Mouse (Mus musculus) CD4-positive, CD25-positive, alpha-beta regulatory T cell, adult 2 months (primary cell): Measurements from ENCODE around the gene Fras1.
A peak's percentile ranks its signal among the peaks of the same experiment; 100 is the strongest.

ENCODE experiments used
- DNase-seq: peaks from one replicate; pipeline ENCODE4 v3.0.0-alpha.2; 2012; ENCODE audit warnings: low read depth, low spot score

Fras1 gene

DNA sequence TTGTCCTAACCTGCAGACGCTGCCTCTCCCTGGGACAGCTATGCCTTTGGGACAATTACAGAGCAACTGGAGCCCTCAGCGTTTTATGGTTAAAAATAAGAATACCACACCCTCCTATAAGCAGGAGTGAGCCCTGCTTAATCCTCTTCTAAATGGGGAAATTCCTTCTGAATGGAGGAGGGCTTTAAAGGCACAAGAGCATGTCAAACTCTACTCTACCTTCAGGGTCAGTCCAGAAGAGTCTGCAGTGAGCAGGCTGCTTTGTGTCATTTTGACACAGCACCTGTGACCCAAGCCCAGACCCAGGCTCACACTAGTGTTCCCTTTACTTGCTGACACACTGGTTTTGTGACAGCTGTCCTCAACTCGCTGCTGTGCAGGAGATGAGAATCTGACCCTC is 307.3 kb downstream of the Fras1 start:
- DNase-seq = no peak

DNA sequence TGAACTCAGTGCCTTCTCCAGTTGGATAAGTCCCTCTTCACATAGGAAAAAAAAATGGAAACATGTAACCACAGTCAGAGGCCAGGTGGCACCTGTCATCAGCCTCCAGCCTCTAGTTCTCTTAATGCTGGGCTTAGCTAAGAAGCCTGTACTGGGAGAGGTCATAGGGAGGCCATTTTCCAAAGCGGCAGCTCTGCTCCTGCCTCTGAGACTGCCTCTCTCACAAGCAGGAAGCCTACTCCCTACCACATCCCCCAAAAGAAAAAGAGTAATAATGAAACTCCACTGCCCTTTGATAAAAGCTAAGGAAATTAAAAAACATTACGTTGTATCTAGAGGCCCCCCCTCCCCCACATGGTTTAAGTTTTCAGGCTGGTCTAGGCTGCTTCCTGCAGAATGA is 309.0 kb downstream of the Fras1 start:
- DNase-seq = peak; percentile 1

DNA sequence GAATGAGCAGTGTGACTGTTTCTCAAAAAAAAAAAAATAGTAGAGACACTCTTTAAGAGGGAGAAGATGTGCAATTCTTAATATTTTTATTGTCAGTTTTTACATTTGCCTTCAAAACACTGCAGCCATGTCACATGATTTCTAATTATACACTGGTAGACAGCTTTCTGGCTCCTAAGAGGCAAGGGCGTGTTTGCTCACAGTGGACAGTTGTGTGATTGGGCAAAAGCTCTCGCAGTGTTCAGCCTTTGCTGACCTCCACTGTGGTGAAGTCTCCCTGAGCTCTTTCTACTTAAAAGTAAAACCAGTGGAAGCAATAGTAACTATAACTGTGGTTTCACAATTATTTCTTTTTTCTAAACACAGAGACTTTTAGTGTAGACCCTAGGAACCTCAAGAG is 315.1 kb downstream of the Fras1 start:
- no peak for DNase-seq

DNA sequence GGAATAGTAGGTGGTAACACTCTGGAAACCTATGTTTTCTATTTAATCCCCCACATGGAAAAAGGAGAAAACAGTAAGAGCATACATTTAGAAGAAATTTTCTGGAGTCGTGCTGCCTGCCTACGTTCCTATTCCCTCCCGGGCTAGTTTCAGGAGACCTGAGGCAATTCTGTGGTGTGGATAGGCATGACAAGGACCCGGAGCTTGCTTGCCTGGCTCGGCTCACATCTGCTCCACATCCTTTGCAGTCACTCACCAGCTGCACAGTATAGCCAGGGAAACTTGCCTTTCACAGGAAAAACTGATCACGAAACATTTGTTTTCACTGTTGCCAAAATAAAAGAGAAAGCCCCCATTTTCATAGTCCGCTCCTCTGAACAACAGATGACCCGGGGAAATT is 325.2 kb downstream of the Fras1 start:
- DNase-seq = no peak

DNA sequence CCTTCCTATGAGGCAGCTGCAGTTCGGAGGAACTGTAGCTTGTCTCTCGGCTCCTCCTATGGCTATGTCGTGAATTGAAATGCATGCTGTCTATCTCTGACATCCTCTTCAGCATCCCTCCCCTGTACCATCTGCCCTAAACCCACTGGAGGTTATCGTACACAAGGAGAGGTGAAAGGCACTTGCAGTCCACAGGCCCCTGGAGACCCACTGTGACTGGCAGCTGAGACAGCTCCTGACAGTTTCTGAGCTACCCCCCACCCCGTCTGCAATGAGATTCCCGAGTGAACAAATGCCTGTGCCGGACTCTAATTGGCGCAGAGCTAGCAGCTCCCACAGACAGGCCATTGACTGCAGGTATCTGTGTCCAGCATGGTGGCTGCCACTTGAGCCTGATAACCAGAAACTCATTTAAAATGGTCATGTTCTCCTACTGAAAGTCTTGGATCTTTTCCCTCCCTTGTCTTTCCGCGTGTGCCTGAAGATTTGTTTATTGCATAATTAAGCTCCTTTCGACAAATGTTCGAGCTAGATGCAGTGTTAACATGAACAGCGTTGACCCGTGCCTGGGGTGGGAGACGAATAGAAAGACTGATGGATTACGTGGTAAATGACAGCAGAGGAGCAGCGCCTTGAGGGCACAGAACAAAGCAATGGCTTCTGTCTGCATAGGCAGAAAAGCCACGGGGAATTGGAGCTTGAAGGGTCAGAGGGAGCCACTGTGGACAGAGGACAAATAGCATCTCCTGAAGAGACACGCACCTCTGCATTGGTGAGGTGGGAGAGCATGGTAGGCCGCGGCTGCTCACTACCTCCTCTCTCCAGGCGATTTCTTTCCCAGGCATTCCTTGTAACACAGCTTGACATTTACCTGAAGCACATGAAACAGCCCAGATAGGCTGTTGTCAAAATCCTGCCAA is 329.2 kb downstream of the Fras1 start:
- no peak for DNase-seq

DNA sequence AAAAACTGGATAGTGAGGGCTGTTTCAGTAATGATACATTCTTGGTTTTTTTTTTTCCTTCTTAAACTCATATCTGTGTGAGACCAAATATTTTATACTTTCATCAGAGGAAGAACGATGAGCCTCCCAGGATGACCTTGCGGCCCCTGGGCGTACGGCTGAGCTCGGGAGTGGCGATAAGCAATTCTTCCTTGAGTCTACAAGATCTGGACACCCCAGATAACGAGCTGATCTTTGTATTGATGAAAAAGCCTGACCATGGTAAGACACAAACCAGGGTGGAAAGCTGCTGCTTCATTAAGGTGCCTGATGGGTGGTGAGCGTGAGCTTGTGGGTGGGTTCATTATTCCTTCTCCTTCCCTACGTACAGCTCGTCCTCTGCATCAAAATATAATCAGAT is 334.8 kb downstream of the Fras1 start:
- no peak for DNase-seq

DNA sequence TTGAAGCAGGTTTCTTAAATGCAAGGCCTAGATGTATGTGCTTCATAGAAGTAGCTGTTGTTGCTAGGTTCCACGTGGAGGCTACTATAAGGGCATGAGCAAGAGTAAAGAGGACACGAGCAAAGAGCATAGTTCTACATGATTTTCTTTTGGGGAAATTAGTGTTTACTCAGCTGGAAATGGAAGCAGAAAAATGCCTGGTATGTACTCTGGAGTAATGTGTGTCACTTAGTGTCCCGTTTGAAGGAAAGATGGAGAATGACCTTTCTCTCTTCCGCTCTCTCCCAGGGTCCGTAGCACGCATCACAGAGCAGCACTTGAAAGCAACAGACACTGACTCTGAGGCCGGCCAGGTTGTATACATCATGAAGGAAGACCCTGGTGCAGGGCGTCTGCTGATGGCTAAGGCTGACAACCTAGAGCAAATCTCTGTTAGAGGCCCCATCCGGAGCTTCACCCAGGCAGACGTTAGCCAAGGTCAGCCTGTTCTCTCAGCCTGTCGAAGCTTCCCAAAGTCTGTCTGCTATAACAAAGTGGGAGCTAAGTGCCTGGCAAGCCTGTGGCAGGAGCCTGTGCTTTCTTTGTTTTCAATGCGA is 338.4 kb downstream of the Fras1 start:
- DNase-seq = no peak

DNA sequence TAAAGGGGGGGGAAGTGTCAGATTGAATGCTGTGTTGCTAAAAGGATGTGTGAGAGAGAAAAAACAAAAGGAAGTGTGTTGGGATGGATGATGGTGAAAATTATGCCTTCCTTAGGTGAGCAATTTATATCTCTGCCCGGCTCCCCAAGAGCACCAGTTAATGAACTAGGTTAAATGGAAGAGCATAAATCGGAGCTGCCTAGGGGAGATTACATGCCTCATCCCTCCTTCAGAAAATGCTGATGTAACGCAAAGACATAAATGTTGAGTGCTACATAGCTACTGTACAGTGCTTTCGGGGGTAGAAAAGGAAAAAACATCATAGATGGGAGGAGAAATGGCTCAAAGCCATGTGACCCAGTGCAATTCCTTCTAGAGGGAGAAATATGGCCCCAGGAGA is 339.0 kb downstream of the Fras1 start:
- no peak for DNase-seq

DNA sequence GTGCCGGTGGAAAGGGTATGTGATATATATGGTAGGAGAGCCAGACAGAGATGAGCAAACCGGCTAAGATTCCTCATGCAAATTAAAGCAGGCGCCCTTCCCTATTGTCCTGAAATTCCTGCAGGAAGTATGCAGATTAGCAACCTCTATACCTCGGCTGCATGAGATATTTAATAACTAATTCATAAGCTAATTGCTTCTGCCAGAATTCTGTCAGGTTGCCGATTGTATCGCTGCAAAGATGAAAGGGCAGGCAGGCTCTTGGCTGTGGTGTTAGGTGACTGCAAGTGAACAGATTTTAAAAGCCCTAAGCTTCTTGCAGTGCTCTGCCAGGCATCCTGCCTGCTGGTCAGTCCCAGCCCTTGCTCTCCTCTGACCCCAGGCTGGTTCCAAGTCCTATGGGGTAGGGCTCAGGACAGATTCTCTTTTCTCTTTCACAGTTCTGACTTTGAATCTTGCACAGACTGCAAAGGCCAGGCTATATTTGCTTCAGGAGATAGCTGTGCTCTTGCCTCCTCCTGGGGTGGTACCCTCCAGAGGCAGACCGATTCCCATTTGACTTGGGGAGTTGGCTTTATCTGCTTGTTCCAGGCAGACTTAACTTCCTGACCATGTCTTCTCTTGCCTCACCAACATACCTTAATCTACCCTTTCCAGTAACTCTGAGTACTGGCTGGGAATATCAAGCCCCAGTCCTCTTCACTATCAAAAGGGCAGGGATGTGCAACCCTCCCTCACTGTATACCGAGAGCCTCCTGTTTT is 342.7 kb downstream of the Fras1 start:
- no peak for DNase-seq

DNA sequence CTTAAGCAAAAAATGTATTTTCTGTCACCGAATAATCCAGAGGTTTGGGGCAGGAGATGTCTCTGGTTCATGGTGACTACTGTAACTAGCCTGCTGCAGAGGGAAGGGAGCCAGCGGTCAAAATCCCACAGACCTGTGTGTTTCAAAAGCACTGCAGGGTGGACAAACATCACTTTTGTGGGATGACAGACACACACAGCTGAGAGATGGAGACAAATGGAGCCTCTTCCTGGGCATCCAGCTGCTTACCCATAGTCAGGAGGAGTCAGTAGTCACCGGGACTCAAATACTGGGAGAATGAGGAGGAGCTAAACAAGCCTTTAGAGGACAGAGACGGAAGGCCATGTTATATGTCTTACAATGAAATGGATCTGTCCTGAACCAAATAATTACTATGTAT is 343.9 kb downstream of the Fras1 start:
- DNase-seq = no peak

DNA sequence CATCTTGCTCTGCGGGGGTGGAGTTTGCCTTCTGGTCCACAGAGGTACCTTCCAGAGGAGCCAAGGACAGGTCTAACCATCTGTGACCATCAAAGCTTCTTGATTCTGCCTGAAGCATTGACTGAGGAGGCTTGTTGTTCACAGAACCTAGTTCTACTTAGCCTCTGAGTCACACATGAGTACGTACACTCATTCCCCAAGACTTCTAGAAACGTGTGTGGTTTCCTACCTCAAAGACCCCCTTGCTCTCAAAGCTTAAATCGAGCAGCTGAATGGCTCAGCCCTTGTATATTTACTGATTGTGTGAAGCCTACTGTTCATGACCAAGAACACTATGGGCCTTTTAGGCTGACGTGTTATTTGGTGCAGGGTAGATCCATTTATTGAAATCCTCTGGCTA is 344.8 kb downstream of the Fras1 start:
- no peak for DNase-seq

DNA sequence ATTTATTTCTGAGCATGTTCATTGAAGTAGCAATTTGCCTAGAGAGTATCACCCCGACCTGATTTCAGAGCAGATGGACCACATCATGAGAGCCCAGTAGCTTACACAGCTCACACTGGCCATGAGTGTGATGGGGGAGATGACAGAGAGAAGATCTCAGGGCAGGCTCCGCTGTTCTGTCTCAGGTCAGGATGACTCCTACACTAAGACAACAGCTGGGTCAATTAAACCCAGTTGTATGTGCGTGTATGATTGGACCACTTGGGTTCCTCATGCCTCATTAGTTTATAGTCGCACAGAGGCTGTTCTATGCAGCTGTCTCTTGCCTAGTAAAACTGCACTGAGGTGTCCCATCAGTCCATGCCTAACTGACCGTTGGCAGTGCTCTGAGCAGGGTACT is 345.5 kb downstream of the Fras1 start:
- no peak for DNase-seq

DNA sequence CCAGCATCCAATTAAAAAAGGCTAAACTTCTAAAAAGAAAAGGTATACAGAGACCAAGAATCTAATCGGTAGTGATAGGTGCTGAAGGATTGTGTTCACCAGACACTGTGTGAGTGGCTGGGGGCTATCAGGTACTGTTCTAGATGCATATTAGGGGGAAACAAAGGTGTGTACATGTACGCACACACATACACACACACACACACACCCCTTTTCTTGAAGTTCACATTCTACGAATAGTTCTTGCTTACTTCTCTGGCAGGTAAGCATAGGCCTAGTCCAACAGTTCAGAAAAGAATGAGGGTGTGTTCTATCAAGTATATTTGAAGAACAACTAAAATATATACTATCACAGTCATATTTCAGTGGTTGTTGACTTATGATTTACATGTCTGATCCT is 348.9 kb downstream of the Fras1 start:
- no peak for DNase-seq

DNA sequence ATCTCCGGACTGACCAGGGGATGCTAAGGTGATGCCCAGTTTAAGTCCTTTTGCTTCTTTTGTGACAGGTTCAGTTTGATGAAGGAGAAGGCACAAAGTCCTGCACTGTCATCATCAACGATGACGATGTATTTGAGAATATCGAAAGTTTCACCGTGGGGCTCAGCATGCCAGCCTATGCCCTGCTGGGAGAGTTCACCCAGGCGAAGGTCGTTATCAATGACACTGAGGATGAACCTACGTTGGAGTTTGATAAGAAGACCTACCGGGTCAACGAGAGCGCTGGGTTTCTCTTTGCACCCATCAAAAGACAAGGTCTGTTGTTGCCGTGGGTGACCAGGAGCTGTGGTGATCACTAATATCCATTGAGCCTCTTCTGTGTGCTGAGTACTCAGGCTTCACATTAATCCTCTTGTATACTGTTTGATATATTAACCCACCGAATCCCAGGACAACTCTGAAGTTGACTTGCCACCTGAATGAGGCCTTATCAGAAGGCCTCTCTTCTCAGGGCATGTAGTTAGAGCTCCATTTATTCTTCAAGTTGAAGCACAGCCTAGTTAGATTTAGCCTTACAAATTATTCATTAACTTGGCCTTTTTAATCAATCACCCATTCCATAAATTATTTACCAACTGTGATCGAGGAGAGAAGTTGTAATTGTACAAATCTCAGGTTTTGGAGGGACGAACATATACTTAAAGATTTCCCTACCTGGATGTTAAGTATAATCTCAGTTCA is 365.6 kb downstream of the Fras1 start:
- DNase-seq = no peak

DNA sequence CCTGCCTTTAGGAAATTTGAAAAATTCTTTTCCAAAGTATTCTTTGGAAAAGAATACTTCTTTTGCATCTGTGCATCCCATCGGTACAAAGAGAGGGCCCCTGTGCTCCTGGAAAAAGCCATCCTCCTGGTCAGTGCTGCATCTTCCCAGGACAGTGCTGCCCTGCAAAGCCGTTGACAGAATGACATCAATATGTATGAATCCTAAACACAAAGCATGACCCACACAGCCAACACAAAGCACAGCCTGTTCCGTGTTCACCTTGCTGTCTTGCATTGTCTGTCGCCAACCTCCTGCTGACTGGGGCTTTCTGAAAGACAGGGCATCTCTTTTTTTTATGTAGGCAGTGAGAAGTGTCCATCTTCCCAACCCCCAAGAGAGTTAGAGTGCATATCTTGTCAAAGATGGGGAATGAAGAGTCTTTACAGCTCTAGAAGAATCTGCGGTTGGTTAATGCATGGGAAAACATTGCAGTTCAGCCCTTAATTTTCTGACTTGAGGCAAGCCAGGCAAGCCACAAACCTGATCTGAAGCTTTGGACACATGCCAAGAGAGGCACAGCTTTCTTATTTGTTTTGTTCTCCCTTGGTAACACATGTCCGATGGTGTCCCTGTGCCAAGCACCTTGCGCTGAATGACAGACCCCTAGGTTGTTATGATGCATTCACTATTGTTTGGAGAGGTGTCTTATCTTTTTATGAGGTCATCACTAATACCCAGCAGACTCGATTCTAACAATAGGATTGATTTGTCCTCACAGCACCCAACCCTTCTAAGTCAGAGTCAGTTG is 373.6 kb downstream of the Fras1 start:
- no peak for DNase-seq

DNA sequence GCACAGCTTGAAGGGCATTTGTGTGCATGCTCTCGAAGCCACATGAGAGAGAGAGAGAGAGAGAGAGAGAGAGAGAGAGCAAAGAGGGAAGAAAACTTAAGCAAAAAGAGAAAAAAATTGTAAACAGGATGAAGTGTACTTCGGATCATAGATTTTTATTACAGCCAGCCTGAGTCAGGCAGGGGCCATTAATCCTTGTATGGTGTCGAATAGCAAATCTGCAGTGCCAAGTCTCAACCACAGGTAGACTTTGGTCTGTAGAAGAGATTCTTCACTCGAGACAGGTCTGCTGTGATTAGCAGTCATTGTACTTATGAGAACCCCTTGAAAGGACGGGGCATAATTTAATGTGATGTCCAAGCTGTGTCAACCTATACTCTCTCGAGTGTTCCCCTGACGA is 383.9 kb downstream of the Fras1 start:
- no peak for DNase-seq

DNA sequence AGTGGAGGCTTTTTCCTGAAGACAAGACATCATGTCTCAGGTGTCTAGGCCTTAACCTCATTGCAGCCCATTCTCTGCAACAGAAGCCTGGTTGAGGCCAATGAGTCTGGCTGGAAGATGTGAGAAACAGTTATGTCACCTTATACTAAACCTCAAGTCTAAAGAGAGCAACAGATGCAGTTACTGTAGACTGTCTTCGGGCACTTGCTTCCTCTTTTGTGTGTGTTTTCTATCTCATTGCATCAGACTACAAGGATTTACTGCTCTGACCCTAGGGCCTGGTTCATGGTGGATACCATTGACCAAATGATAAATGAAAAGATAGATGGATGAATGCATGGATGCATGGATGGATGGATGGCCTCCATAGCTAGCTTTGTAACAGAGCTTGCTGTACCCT is 388.3 kb downstream of the Fras1 start:
- no peak for DNase-seq

DNA sequence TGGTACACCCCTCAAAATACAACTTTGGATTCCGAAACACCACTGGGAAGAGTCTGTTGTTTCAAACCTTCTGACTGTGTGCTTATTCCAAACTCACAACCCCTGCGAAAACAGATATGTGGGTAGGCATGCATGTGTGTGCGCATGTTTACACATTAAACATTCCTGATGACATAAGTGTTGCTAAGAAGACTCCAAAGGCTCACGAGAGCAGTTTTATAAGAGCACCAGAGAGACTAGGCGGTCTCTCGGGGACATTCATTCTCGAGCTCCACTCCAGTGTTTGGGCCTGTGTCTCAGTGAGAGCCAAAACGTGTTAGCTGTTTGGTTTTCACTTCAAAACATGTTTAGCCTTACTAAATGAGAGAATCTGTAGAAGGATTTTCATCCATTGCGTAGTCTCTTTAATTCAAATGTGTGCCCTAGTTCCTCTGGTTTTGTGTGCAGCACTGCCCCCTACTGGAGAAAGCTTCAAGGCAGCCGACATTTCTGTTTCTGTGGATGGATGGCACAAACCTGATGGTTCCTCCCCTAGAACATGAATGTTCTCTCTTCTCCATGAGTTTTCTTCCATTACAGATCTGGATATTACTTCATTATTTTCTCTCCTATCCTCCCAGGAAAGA is 395.2 kb downstream of the Fras1 start:
- peak; percentile 51 for DNase-seq

DNA sequence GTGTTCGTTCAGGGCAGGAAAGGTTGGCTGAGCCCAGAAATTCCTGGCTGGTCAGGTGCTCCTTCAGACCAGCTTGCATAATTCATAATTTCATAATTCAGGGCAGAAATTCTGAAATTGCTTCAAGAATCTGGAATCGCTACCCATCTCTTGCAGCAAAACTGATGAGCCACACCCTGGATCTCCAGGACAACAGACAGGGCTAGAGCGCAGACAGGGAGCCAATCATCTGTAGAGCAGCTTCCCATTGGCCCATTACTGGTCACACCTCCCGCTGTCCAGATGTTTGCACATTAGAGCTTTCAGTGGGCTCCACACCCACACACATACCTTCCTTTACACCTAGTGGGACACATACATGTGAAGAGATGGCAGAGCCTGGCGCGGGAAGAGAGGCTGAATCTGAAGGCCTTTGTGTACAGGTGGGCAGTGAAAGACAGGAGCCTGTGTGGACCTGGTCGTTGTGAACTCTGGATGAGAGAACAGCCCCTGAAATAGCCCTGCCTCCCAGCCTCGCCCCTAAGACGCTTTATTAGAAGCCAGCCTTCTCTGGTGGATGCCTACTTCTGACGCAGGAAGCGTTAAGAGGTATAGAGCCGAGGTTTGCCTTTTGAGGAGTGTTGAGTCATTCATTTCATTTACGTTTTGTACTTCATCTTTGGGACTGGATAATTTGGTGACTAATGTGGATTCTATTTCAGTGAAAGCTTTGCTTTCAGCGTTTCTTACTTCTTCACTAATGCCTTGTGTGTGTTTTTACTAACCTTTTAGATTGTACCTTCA is 409.9 kb downstream of the Fras1 start:
- DNase-seq = no peak

DNA sequence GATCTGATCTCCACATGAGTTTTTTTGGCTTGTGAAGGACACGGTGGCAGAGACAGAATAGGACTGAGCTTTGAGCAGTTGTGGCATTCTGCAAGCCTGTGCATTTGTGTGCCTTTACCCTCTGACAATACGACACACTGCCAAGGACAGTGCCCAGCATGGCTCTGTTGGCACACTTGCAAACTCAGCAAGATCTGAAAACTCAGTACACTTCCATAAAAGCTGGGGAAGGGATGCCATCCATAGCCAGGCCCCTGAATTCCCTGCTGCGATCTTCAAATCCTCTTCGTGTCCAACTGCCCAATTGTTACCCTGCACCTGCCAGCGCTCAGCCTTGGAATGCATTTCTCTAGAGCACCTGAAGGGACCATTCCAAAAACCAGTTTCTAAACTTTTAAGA is 411.3 kb downstream of the Fras1 start:
- no peak for DNase-seq
